Mouse (Mus musculus): ENCODE results near the gene Vamp1.

- TF ChIP-seq POLR2A (IDR thresholded peaks at IDR 0.05; ENCODE audit: low read depth, low read length) (no peak), CTCF (conservative IDR thresholded peaks at IDR 0.05; ENCODE audit: insufficient read depth, insufficient read length, low read depth, low read length) (no peak)
Observed at GRCm38 (mm10) chr6:125255516-125256044, 40.2 kb downstream of the Vamp1 start.
